8 mouse cellular contexts compared by ENCODE assay signal in genomic region chr16:4964731-4965391, GRCm38 (mm10). TPM values are rescaled to one million over a fixed set of nuclear protein-coding genes. Genes with fewer than 3 reads are reported as not detected.
DNase-seq lines count a peak whose midpoint lies in the region; ATAC-seq and TF ChIP-seq lines count a peak whose summit lies in the region.

No protein-coding gene starts in this region.

- ATAC-seq in limb, embryonic 11.5 days (ENCODE audit: insufficient number of reproducible peaks, low FRiP score, low TSS enrichment, low read depth), result no peak
- ATAC-seq in stomach, embryonic 14.5 days (ENCODE audit: insufficient number of reproducible peaks, insufficient read depth, low FRiP score, low read depth), result no peak

- peak overlapping the region; percentile 78 for H3K4me3 ChIP-seq in cerebellum, adult 2 months (replicated peaks; ENCODE audit: insufficient read depth, low read depth, low read length)
- peak overlapping the region; percentile 90 for H3K4me3 ChIP-seq in thymus, adult 2 months (ENCODE audit: control insufficient read depth, insufficient read depth, low read length)
- H3K4me3 ChIP-seq in limb, embryonic 11.5 days (ENCODE audit: low read depth, low read length), result peak overlapping the region; percentile 90
- peak overlapping the region; percentile 77 for H3K4me3 ChIP-seq in stomach, embryonic 14.5 days (ENCODE audit: low read depth, low read length)

- peak overlapping the region; percentile 82 for H3K4me2 ChIP-seq in limb, embryonic 11.5 days (ENCODE audit: low read depth, severe bottlenecking)
- peak overlapping the region; percentile 68 for H3K4me2 ChIP-seq in stomach, embryonic 14.5 days (replicated peaks; ENCODE audit: low read depth, low read length)

- no peaks in the 10 kb centered on the region for H3K36me3 ChIP-seq in thymus, adult 2 months (ENCODE audit: control insufficient read depth, insufficient read depth, low read length)
- H3K36me3 ChIP-seq in limb, embryonic 11.5 days (ENCODE audit: control insufficient read depth, insufficient read depth, low read length), result no peaks in the 10 kb centered on the region
- no peaks in the 10 kb centered on the region for H3K36me3 ChIP-seq in stomach, embryonic 14.5 days (ENCODE audit: control insufficient read depth, insufficient read depth, low read length)

- TF ChIP-seq CTCF in cerebellum, adult 2 months (IDR thresholded peaks at IDR 0.05; ENCODE audit: borderline replicate concordance, insufficient read depth, low read depth, low read length), result no peak
- TF ChIP-seq CTCF in thymus, adult 2 months (IDR thresholded peaks at IDR 0.05; ENCODE audit: borderline replicate concordance, control insufficient read depth, extremely low read depth, insufficient read depth, low read length, poor library complexity), result no peak

- WGBS in cerebellum, adult 2 months, result 6% methylated on average over 13 of the region's 13 CpGs
- WGBS in thymus, adult 2 months, result 5% methylated on average over 13 of the region's 13 CpGs
- WGBS in limb, embryonic 11.5 days, result 25% methylated on average over 13 of the region's 13 CpGs
- 22% methylated on average over 13 of the region's 13 CpGs for WGBS in stomach, embryonic 14.5 days

- H3K27me3 ChIP-seq in cerebellum, adult 2 months (ENCODE audit: control insufficient read depth, insufficient read depth, low read length), result no peaks in the 10 kb centered on the region
- no peaks in the 10 kb centered on the region for H3K27me3 ChIP-seq in thymus, adult 2 months (ENCODE audit: control insufficient read depth, insufficient read depth, low read length)
- no peaks in the 10 kb centered on the region for H3K27me3 ChIP-seq in limb, embryonic 11.5 days (ENCODE audit: control insufficient read depth, insufficient read depth, low read length)
- no peaks in the 10 kb centered on the region for H3K27me3 ChIP-seq in stomach, embryonic 14.5 days (ENCODE audit: control insufficient read depth, insufficient read depth, low read length)

- H3K4me1 ChIP-seq in cerebellum, adult 2 months (ENCODE audit: control insufficient read depth, insufficient read depth, low read length), result peaks cover 14% of the 10 kb centered on the region
- H3K4me1 ChIP-seq in thymus, adult 2 months (replicated peaks; ENCODE audit: control insufficient read depth, insufficient read depth, low read length), result peaks cover 23% of the 10 kb centered on the region
- H3K4me1 ChIP-seq in limb, embryonic 11.5 days (ENCODE audit: control insufficient read depth, insufficient read depth, low read length), result no peaks in the 10 kb centered on the region
- peaks cover 11% of the 10 kb centered on the region; the same call in 1 of the 2 replicates for H3K4me1 ChIP-seq in stomach, embryonic 14.5 days (ENCODE audit: control insufficient read depth, insufficient read depth, low read length)

- TF ChIP-seq POLR2A in cerebellum, adult 2 months (IDR thresholded peaks at IDR 0.05; ENCODE audit: borderline replicate concordance, insufficient read depth, low read length), result no peak
- TF ChIP-seq POLR2A in thymus, adult 2 months (IDR thresholded peaks at IDR 0.05; ENCODE audit: control insufficient read depth, extremely low read depth, insufficient read depth, low read length, poor library complexity), result no peak

- no peak for DNase-seq in cerebellum, adult 2 months
- DNase-seq in cerebellum, adult 8-10 months, result no peak
- no peak for DNase-seq in thymus, adult 2 months
- no peak for DNase-seq in thymus, postnatal 4 days
- DNase-seq in limb, embryonic 11.5 days (ENCODE audit: low spot score), result no peak
- no peak for DNase-seq in ovary, postnatal 10 days (ENCODE audit: low spot score)
- DNase-seq in c-Kit-positive CD71-positive TER-119-positive erythroid progenitor cells, embryonic 14.5 days (ENCODE audit: low spot score), result no peak

- H3K9ac ChIP-seq in limb, embryonic 11.5 days (ENCODE audit: low read length), result peak overlapping the region; percentile 71
- peak overlapping the region; percentile 74; the same call in 1 of the 2 replicates for H3K9ac ChIP-seq in stomach, embryonic 14.5 days (replicated peaks; ENCODE audit: low read depth, low read length)

- no peaks in the 10 kb centered on the region for H3K9me3 ChIP-seq in limb, embryonic 11.5 days (ENCODE audit: control insufficient read depth, low read length)
- no peaks in the 10 kb centered on the region for H3K9me3 ChIP-seq in stomach, embryonic 14.5 days (ENCODE audit: control insufficient read depth, low read depth, low read length)

- H3K27ac ChIP-seq in cerebellum, adult 2 months (ENCODE audit: insufficient read depth, low read length), result peak overlapping the region; percentile 57
- 0 out of 2 replicates have a peak overlapping the region, but pooled peaks have one; percentile 40 for H3K27ac ChIP-seq in thymus, adult 2 months (ENCODE audit: control insufficient read depth, insufficient read depth, low read length)
- 0 out of 2 replicates have a peak overlapping the region, but pooled peaks have one; percentile 68 for H3K27ac ChIP-seq in limb, embryonic 11.5 days (replicated peaks; ENCODE audit: low read depth, low read length)
- H3K27ac ChIP-seq in stomach, embryonic 14.5 days (ENCODE audit: low read length), result peak overlapping the region; percentile 68

RNA-seq across cellular contexts. Expression of gene Anks3, which starts 0.9 kb away (rescaled TPM):
- 104 and 112 TPM in 2 replicates for polyA plus RNA-seq in cerebellum, adult 2 months (2012; rRNA removed)
- polyA plus RNA-seq in thymus, adult 2 months (2012; rRNA removed), result 85.0 and 89.0 TPM in 2 replicates
- polyA plus RNA-seq in limb, embryonic 11.5 days (2014; fragmentation: Nextera tagmentation; extraction: Ambion mirVana), result 41.0 and 41.2 TPM in 2 replicates
- 50.3 and 54.1 TPM in 2 replicates for polyA plus RNA-seq in stomach, embryonic 14.5 days (2014; fragmentation: Nextera tagmentation; extraction: Ambion mirVana)

RNA-seq across cellular contexts. Expression of gene Nudt16l1, which starts 26.3 kb away (rescaled TPM):
- polyA plus RNA-seq in cerebellum, adult 2 months (2012; rRNA removed), result 102 and 104 TPM in 2 replicates
- polyA plus RNA-seq in thymus, adult 2 months (2012; rRNA removed), result 139 and 151 TPM in 2 replicates
- 163 and 172 TPM in 2 replicates for polyA plus RNA-seq in limb, embryonic 11.5 days (2014; fragmentation: Nextera tagmentation; extraction: Ambion mirVana)
- polyA plus RNA-seq in stomach, embryonic 14.5 days (2014; fragmentation: Nextera tagmentation; extraction: Ambion mirVana), result 158 and 161 TPM in 2 replicates

RNA-seq across cellular contexts. Expression of gene Sept12, which starts 32.8 kb away (rescaled TPM):
- not detected in 2 replicates for polyA plus RNA-seq in cerebellum, adult 2 months (2012; rRNA removed)
- 0.15 and 0.44 TPM in 2 replicates for polyA plus RNA-seq in thymus, adult 2 months (2012; rRNA removed)
- polyA plus RNA-seq in limb, embryonic 11.5 days (2014; fragmentation: Nextera tagmentation; extraction: Ambion mirVana), result not detected in 2 replicates
- 0.35 TPM in 1 of 2 replicates, not detected in the other for polyA plus RNA-seq in stomach, embryonic 14.5 days (2014; fragmentation: Nextera tagmentation; extraction: Ambion mirVana)

RNA-seq across cellular contexts. Expression of gene Smim22, which starts 42.2 kb away (rescaled TPM):
- polyA plus RNA-seq in cerebellum, adult 2 months (2012; rRNA removed), result 1.00 and 2.5 TPM in 2 replicates
- polyA plus RNA-seq in thymus, adult 2 months (2012; rRNA removed), result 3.4 and 4.6 TPM in 2 replicates
- polyA plus RNA-seq in limb, embryonic 11.5 days (2014; fragmentation: Nextera tagmentation; extraction: Ambion mirVana), result 0.76 and 3.4 TPM in 2 replicates
- polyA plus RNA-seq in stomach, embryonic 14.5 days (2014; fragmentation: Nextera tagmentation; extraction: Ambion mirVana), result 38.4 and 38.6 TPM in 2 replicates

RNA-seq across cellular contexts. Expression of gene Rogdi, which starts 48.5 kb away (rescaled TPM):
- 274 and 294 TPM in 2 replicates for polyA plus RNA-seq in cerebellum, adult 2 months (2012; rRNA removed)
- 117 and 142 TPM in 2 replicates for polyA plus RNA-seq in thymus, adult 2 months (2012; rRNA removed)
- 67.7 and 70.8 TPM in 2 replicates for polyA plus RNA-seq in limb, embryonic 11.5 days (2014; fragmentation: Nextera tagmentation; extraction: Ambion mirVana)
- polyA plus RNA-seq in stomach, embryonic 14.5 days (2014; fragmentation: Nextera tagmentation; extraction: Ambion mirVana), result 52.3 and 61.9 TPM in 2 replicates
